Mouse (Mus musculus) spleen, adult 2 months (tissue): ENCODE data around the gene 2410004P03Rik. TPM values are rescaled to one million over a fixed set of nuclear protein-coding genes. Genes with fewer than 3 reads are reported as not detected.

Source experiments
- DNase-seq, 2 experiments: peaks; one replicate each; pipeline versions ENCODE4 v3.0.0 to v3.0.0-alpha.2; 2012 to 2021; ENCODE audit warnings: low spot score in 2 of 2, low read depth in 1 of 2
- H3K27ac ChIP-seq: fragments of 200-500 bp; 2 replicates; pipeline ENCODE4 v1.5.1; 2012; ENCODE audit warnings: low read length, inconsistent platforms; ENCODE audit not compliant: insufficient read depth
- H3K27me3 ChIP-seq: fragments of 200-500 bp; 2 replicates; pipeline ENCODE4 v1.6.1; 2012; ENCODE audit warnings: mild to moderate bottlenecking, moderate library complexity, low read length, inconsistent platforms; ENCODE audit not compliant: control insufficient read depth, insufficient read depth
- H3K36me3 ChIP-seq: fragments of 200-500 bp; 2 replicates; pipeline ENCODE4 v1.6.1; 2012; ENCODE audit warnings: mild to moderate bottlenecking, low read length, inconsistent platforms; ENCODE audit not compliant: control insufficient read depth, insufficient read depth
- H3K4me1 ChIP-seq: fragments of 200-500 bp; 2 replicates; pipeline ENCODE4 v1.6.1; 2011; ENCODE audit warnings: inconsistent platforms; ENCODE audit not compliant: control insufficient read depth, insufficient read depth, insufficient read length
- H3K4me3 ChIP-seq: fragments of 200-500 bp; 2 replicates; pipeline ENCODE4 v1.5.1; 2011; ENCODE audit warnings: mild to moderate bottlenecking, inconsistent platforms; ENCODE audit not compliant: insufficient read depth, insufficient read length; ENCODE audit errors: extremely low read depth
- CTCF ChIP-seq: fragments of 200-500 bp; IDR thresholded peaks from 2 replicates; pipeline ENCODE4 v1.5.1; 2011; ENCODE audit warnings: mild to moderate bottlenecking, inconsistent platforms; ENCODE audit not compliant: insufficient read depth, insufficient read length, insufficient replicate concordance; ENCODE audit errors: extremely low read depth
- POLR2A ChIP-seq: fragments of 200-500 bp; IDR thresholded peaks from 2 replicates; pipeline ENCODE4 v1.6.1; 2011; ENCODE audit warnings: low read depth, low read length, inconsistent platforms
- WGBS: fragments of 180-500 bp; shearing (Covaris S2); methylation state at CpG from one replicate; pipeline ENCODE4 v1.1.7; 2018; 5-methylcytosine and 5-hydroxymethylcytosine counted together
- polyA plus RNA-seq: library from polyadenylated mRNA; depleted of rRNA; stranded (reverse); fragments of >200 nt; gene quantifications from 2 replicates; pipeline ENCODE4 v1.2.3, GENCODE M21; 2012

2410004P03Rik gene
- polyA plus RNA-seq, 1 experiment: 0.32 TPM

DNA sequence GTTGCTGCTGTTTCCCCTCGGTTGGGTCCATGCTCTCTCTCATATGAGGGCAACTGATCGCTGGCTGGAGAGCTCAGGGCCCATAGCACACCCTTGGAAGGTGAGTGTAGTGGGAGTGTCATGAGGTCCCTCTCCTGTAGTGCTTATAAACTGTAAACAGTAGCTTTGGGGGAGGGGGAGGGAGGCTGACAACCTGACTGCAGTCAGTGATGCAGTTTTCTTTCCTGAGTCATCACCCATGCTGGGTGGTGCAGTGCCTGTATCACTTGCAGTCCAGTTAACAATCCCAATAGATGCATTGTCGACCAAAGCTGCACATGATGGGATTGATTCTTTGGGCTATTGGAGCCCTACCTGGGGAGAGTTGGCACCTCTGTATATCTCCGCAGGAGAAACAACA, 10.3 kb downstream of the 2410004P03Rik start:
- TF ChIP-seq POLR2A (no peak), CTCF (no peak)
- H3K36me3 ChIP-seq: no peaks in the 10 kb centered on the region
- WGBS: 63% methylated on average over 4 of the region's 4 CpGs
- peaks cover 9% of the 10 kb centered on the region; the same call in 1 of the 2 replicates for H3K4me1 ChIP-seq
- H3K27ac ChIP-seq: no peak overlapping the region
- no peaks in the 10 kb centered on the region for H3K27me3 ChIP-seq
- H3K4me3 ChIP-seq: no peak overlapping the region
- DNase-seq: no peak

DNA sequence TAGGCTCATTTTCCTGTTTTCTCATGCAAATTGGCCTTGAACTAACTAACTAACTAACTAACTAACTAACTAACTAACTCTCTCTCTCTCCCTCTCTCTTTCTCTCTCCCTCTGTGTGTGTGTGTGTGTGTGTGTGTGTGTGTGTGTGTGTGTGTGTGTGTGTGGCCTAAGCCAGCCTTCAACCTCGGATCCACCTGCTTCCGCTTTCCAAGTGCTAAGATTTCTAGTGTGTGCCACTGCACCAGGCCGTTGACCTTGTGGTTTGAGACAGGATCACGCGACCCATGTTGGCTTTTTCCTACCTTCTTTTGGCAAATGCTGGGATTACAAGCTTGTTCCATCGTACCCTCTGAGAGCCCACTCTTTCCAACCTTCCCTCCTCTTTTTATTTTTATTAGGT, 10.9 kb downstream of the 2410004P03Rik start:
- H3K4me3 ChIP-seq: no peak overlapping the region
- peak overlapping the region; percentile 72; the same call in 1 of the 2 replicates for H3K27ac ChIP-seq
- peaks cover 9% of the 10 kb centered on the region; the same call in 1 of the 2 replicates for H3K4me1 ChIP-seq
- no peak for TF ChIP-seq POLR2A
- TF ChIP-seq CTCF: no peak
- H3K36me3 ChIP-seq: no peaks in the 10 kb centered on the region
- WGBS: 9% methylated on average over 6 of the region's 6 CpGs
- no peaks in the 10 kb centered on the region for H3K27me3 ChIP-seq
- DNase-seq: peak in 1 of 2 experiments; percentile 37

DNA sequence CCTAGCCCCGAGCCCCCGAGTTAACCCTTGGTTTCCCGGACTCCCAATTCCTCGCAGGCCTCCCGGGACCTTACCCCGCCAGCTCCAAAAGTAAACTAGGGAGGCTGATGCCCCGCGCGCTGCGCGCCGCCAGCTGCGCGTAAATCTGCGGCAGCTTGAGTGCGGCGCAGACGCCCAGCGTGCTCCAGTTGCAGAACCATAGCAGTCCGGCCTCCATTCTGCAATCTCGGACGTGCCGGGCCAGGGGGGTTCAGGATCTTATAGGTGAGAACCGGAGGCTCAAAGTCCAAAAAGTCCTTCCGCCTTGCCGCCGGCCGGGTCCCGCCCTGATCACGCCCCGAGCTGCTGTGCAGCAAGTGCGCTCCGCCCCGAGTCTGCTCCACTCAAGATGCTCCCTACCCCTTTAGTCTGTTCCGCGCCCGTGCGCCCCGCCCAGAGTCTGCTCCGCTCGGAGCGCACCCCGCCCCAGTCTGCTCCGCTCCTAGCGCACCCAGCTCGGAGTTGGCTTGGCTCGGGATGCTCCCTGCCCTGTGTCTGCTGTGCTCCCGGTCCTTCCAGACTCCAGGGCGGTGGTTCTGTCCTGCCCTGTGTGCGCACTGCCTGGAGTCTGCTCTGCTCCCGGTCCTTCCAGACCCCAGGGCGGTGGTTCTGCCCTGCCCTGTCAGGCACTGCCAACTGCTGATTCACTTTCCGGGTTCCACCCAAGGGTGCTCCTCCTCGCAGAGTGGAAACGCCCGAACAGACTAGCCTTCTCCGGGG, 11.6 kb downstream of the 2410004P03Rik start, which contains the start of gene Pqlc3:
TSS of gene Pqlc3 (minus strand) at position 670 of the 759 bp plus-strand sequence.
- Histone ChIP-seq H3K4me3 (peak within 1 kb of the TSS; percentile 73), H3K36me3 (no peaks in the 10 kb centered on the region), H3K4me1 (peaks cover 9% of the 10 kb centered on the region; the same call in 1 of the 2 replicates), H3K27me3 (no peaks in the 10 kb centered on the region), H3K27ac (peak within 1 kb of the TSS; percentile 72)
- no peak for TF ChIP-seq CTCF
- TF ChIP-seq POLR2A: no peak; the same call in none of the 2 replicates
- 1% methylated on average over 57 of the region's 57 CpGs for WGBS
- DNase-seq: peak; percentile 69 to 90

DNA sequence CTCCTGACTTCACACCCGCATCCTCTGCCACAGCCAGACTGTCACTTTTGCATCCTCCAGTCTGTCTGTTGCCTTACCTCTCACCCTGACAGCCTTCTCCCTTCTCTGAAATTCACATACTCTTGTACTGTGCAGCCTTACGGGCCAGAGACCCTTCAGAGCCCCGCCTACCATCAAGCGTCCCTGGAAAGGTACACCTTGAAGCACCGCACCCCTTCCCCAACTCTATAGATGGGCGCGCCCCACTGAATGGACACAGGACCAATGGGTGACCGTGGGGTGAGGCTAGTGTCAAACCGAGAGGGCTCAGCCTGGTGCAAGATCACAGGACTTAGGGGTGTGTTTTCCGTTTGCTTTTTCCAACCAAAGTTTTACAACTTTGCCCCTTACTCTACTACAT, 12.4 kb downstream of the 2410004P03Rik start:
- TF ChIP-seq CTCF: no peak
- TF ChIP-seq POLR2A: no peak
- H3K36me3 ChIP-seq: 0 out of 2 replicates have a peak, but pooled peaks cover under 1% of the 10 kb centered on the region
- no peak for DNase-seq
- WGBS: 14% methylated on average over 10 of the region's 10 CpGs
- H3K4me1 ChIP-seq: peaks cover 9% of the 10 kb centered on the region; the same call in 1 of the 2 replicates
- H3K4me3 ChIP-seq: peak overlapping the region; percentile 73; the same call in 1 of the 2 replicates
- no peaks in the 10 kb centered on the region for H3K27me3 ChIP-seq
- no peak overlapping the region for H3K27ac ChIP-seq

DNA sequence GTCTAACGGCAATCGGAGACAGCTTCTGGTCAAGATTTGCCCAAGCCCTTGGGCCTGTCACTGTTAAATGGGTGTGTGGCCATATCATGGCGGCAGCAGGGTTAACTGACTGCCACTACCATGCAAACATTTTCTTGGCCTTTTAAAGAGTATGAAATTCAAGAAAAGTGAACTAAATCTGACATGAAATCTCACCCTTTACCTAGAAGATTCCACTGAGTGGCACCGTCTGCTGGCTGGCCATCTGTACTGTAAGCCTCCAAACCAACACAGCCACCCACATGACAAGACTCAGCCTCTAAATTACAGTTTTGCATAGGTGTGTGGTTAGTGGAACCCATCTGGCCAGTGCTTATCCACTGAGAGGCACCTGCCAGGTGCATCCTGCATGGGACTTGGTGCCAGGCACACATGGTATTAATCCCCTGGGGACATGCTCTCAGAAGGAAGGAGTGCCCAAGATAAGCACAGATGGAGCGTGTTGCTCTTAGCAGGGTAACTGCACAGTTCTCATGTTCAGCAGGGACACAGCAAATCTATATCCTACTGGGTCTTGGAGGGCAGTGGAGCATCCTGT, 14.6 kb downstream of the 2410004P03Rik start:
- peak in 1 of 2 experiments; percentile 52 for DNase-seq

DNA sequence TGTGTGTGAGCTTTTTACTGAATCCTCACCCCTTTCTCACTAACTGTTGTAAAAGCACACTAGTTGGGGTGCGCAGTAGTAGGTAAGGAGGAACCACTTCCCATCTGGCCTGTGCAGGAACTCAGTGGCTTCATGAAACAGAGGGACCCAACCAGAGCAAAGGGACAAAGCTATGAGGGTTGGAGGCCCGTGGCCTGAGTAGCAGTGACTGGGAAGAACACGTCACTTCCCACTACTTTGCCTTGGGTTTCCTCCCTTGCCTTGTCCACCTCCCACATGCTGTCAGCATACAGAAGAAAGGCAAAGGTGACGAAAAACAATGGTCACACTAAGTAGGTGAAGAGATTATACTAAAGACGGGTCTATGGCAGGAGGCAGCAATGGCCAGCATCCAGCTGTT, 15.2 kb downstream of the 2410004P03Rik start:
- TF ChIP-seq CTCF (no peak), POLR2A (no peak)
- DNase-seq: no peak
- WGBS: 78% methylated on average over 5 of the region's 5 CpGs
- Histone ChIP-seq H3K4me1 (peaks cover 9% of the 10 kb centered on the region; the same call in 1 of the 2 replicates), H3K27ac (no peak overlapping the region), H3K4me3 (no peak overlapping the region), H3K36me3 (peaks cover 6% of the 10 kb centered on the region; the same call in 1 of the 2 replicates), H3K27me3 (no peaks in the 10 kb centered on the region)

More for the DNA sequence above, 14.6 kb downstream of the 2410004P03Rik start:
- TF ChIP-seq POLR2A: no peak
- TF ChIP-seq CTCF: no peak
- Histone ChIP-seq H3K4me1 (peaks cover 9% of the 10 kb centered on the region; the same call in 1 of the 2 replicates), H3K36me3 (0 out of 2 replicates have a peak, but pooled peaks cover 2% of the 10 kb centered on the region), H3K27me3 (no peaks in the 10 kb centered on the region), H3K4me3 (no peak overlapping the region), H3K27ac (no peak overlapping the region)
- 65% methylated on average over 5 of the region's 5 CpGs for WGBS
